Mouse (Mus musculus) small intestine, adult 2 months (tissue): ENCODE results near the gene Clic1. TPM values are rescaled to one million over a fixed set of nuclear protein-coding genes. Genes with fewer than 3 reads are reported as not detected.
A peak's percentile ranks its signal among the peaks of the same experiment; 100 is the strongest.
"Not testable (repeated sequence)": the region's sequence is repeated elsewhere in the genome, so short reads cannot be mapped to it uniquely, and the experiment has no call there.

Experiments used
- H3K27ac ChIP-seq: fragments of 200-500 bp; 2 replicates; pipeline ENCODE4 v1.5.1; 2012; ENCODE audit warnings: low read depth, low read length, control low read depth, inconsistent platforms; ENCODE audit not compliant: insufficient read depth
- H3K27me3 ChIP-seq: fragments of 200-500 bp; 2 replicates; pipeline ENCODE4 v1.6.1; 2012; ENCODE audit warnings: mild to moderate bottlenecking, moderate library complexity, low read length, inconsistent platforms; ENCODE audit not compliant: control insufficient read depth, insufficient read depth
- H3K36me3 ChIP-seq: fragments of 200-500 bp; 2 replicates; pipeline ENCODE4 v1.6.1; 2012; ENCODE audit warnings: mild to moderate bottlenecking, low read length, control low read depth, inconsistent platforms; ENCODE audit not compliant: control insufficient read depth, insufficient read depth
- H3K4me1 ChIP-seq: fragments of 200-500 bp; 2 replicates; pipeline ENCODE4 v1.6.1; 2012; ENCODE audit warnings: low read length, inconsistent platforms, mixed read lengths; ENCODE audit not compliant: control insufficient read depth, insufficient read depth, insufficient read length
- H3K4me3 ChIP-seq: fragments of 200-500 bp; 2 replicates; pipeline ENCODE4 v1.5.1; 2012; ENCODE audit warnings: low read depth, mild to moderate bottlenecking, control low read depth, inconsistent platforms, low read length, moderate library complexity
- CTCF ChIP-seq: fragments of 200-500 bp; IDR thresholded peaks from 2 replicates; pipeline ENCODE4 v1.5.1; 2012; ENCODE audit warnings: low read depth, mild to moderate bottlenecking, control low read depth, inconsistent platforms, low read length, moderate library complexity, mixed read lengths; ENCODE audit not compliant: insufficient replicate concordance, insufficient read length; ENCODE audit errors: extremely low read depth
- POLR2A ChIP-seq: fragments of 200-500 bp; IDR thresholded peaks from 2 replicates; pipeline ENCODE4 v1.6.1; 2012; ENCODE audit warnings: low read depth, mild to moderate bottlenecking, control low read depth, inconsistent platforms, low read length, moderate library complexity
- WGBS: fragments of 180-500 bp; shearing (Covaris S2); methylation state at CpG from one replicate; pipeline ENCODE4 v1.1.7; 2018; 5-methylcytosine and 5-hydroxymethylcytosine counted together
- polyA plus RNA-seq: library from polyadenylated mRNA; depleted of rRNA; stranded (reverse); fragments of >200 nt; gene quantifications from 2 replicates; pipeline ENCODE4 v1.2.3, GENCODE M21; 2012

Clic1 gene
- polyA plus RNA-seq, 1 experiment, result 219 TPM

DNA sequence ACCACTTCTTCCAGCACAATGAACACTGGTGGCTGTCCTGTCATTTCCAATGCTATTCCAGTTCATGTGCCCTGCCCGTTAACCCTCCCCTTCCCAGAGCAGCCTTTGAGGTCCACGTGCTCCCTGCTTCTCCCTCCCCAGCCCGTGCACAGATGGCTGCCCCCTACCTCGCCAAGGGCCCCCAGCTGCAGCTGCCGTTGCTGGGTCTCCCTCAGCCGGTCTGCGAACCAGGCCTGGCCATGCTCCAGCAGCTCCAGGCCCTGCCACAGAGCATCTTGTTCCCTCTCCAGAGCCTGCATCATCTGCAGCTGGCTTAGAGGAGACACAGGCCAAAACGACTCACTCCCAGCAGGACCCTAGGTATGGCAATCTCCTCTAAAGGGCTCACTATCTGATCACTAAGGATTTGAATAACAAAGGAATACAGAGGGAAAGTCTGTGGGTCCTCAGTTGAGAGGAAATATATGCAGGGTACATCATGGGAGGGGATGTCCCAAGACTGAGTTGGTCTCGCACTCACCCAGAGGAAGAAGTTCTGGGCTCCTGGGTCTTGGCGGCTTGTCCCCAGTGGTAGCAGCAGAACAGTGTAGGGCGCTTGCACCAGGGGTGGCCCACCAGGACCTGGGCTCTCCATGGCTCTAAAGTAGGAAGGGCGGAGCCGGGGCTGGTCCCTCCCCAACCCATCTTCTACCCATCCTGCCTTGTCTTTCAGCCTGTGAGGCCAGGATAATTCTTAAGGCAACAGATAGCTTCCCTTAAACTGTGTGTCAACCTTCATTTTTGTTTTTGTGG is 22.3 kb upstream of the Clic1 start, which contains the start of gene Sapcd1:
Gene Sapcd1 (minus strand): TSS at position 740 of the 792 bp plus-strand sequence.
- H3K36me3 ChIP-seq, result no peaks in the 10 kb centered on the region
- H3K27ac ChIP-seq, result no peak within 1 kb of the TSS
- H3K27me3 ChIP-seq, result no peaks in the 10 kb centered on the region
- no peak within 1 kb of the TSS for H3K4me3 ChIP-seq
- WGBS, result 64% methylated on average over 13 of the region's 13 CpGs
- no peak for TF ChIP-seq CTCF
- TF ChIP-seq POLR2A, result no peak
- H3K4me1 ChIP-seq, result peaks cover 21% of the 10 kb centered on the region

DNA sequence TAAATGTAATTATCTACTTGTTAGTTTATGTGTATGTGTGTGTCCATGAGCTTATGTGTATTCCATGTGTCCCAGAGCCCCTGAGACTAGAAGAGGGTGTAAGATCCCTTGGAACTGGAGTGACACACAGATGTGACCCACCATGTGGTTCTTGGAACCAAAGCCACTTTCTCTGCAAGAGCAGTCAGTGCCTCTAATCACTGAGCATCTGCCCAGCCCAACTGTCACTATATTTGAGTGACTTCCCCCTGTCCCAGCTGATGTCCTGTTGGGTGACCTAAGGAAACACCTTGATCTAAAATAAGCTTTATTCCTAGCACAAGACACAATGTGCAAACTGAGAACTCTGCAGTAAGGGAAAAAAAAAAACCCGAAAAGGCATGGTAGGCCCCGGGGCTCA is 21.5 kb upstream of the Clic1 start:
- 65% methylated on average over 2 of the region's 2 CpGs for WGBS

DNA sequence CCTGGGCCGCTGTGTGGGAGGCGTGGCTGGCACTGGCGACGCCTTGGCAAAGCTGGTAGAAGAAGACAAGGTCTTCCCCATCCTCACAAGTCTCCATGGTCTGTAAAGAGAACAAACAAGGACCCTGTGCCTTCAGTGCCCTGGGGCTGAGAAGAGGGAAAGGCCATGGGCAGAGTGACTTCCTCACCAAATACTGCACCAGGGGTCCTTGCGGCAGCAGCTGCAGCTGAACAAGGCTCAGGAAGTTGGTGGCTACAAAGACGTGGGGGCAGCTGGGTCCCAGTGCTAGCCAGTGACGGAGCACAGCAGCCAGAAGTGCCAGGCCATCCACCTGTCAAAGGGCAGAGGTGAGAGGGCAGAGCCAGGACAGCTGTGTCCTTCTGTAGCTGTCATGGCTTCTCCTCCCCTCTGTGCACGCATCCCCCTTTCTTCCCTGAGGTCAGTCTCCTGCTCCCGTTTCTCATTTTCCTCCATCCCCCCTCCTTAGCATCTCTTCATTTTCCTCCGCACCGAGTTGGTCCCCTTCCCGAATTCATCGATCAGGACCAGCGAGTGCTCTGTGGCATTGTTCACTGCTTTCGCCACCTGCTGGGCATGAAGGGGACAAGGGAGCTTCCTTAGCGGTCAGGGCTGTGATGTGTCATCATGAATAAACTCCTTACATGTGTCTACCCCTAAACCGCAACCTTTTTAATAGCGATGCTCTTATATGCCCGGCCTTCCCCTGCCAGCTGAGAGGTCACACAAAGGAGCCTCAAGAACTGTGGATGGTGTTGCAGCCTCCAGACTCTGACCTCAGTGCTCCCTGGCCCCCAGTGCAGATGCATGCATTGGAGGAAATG is 19.9 kb upstream of the Clic1 start:
- TF ChIP-seq POLR2A (no peak), CTCF (peak; percentile 55; the same call in 1 of the 2 replicates)
- Histone ChIP-seq H3K4me3 (no peak overlapping the region), H3K4me1 (peaks cover 2% of the 10 kb centered on the region; the same call in 1 of the 2 replicates), H3K36me3 (no peaks in the 10 kb centered on the region), H3K27me3 (no peaks in the 10 kb centered on the region), H3K27ac (no peak overlapping the region)
- 42% methylated on average over 19 of the region's 19 CpGs for WGBS

More for the DNA sequence above, 21.5 kb upstream of the Clic1 start:
- no peaks in the 10 kb centered on the region for H3K27me3 ChIP-seq
- H3K4me1 ChIP-seq, result peaks cover 15% of the 10 kb centered on the region
- no peak overlapping the region for H3K4me3 ChIP-seq
- H3K36me3 ChIP-seq, result no peaks in the 10 kb centered on the region
- TF ChIP-seq POLR2A, result no peak
- no peak overlapping the region for H3K27ac ChIP-seq

DNA sequence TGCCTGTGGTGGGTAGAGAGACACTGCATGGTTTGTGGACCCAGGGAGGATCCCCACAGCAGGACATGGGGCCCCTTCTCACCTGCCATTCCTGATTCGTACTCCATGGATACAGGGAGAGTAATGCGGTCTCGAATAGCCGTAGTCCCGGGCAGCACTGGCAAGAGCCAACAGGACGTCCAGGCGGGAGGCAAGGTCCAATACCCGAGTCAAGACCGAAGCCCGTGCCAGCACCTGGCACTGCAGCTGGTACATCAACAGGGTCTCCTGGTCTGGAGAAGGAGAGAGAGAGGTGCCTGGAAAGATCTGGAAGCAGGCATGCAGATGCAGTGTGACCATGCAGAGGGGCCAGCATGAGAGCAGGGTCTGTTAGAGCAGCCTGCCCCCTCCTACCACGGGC is 18.5 kb upstream of the Clic1 start:
- TF ChIP-seq POLR2A, result no peak
- no peak for TF ChIP-seq CTCF
- Histone ChIP-seq H3K36me3 (no peaks in the 10 kb centered on the region), H3K27ac (no peak overlapping the region), H3K27me3 (no peaks in the 10 kb centered on the region), H3K4me3 (no peak overlapping the region), H3K4me1 (no peaks in the 10 kb centered on the region; the same call in 1 of the 2 replicates)
- 82% methylated on average over 11 of the region's 11 CpGs for WGBS

DNA sequence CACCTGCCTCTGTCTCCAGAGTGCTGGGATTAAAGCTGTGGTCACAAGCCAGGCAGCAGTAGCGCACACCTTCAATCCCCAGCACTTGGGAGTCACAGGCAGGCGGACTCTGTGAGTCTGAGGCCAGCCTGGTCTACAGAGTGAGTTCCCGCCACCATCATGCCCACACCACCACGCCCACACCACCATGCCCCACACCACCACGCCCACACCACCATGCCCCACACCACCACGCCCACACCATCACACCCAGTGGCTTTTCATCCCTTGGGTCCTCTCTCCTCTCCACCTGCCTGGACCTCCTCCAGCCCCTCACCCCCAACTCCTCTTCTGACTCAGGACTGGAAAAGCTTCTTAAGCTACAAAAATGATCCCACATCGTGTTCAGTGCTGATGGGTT is 17.9 kb upstream of the Clic1 start:
- WGBS, result 57% methylated on average over 5 of the region's 7 CpGs
- H3K4me3 ChIP-seq, result no peak overlapping the region
- H3K36me3 ChIP-seq, result no peaks in the 10 kb centered on the region
- H3K27ac ChIP-seq, result no peak overlapping the region
- no peaks in the 10 kb centered on the region for H3K27me3 ChIP-seq
- TF ChIP-seq POLR2A, result no peak
- no peaks in the 10 kb centered on the region; the same call in 1 of the 2 replicates for H3K4me1 ChIP-seq

DNA sequence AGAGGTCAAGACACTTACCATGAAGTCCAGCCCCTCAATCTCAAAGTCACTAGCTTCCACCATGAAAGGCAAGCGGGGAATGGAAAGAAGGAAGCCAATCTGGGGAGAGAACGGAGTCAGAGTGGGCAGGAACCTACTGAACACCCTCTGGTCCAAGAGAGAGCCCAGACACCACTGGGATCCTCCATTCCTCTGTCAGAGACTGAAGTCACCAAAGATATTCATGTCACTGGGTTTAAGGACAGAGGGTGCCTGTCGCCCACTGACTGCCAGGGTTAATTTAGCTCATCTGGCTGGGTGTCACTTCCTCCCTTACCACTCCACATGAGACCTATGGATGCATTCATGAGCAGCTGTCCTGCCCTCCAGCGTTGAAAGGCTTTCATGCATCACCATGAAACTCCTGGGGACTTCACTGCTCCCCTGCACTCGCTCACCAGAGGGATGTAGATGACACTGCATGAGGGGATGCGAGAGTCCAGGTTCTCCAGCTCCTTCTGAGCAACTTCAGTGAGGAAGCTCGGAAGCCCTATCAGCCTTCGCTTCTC is 17.4 kb upstream of the Clic1 start:
- TF ChIP-seq POLR2A, result no peak
- TF ChIP-seq CTCF, result no peak
- Histone ChIP-seq H3K36me3 (no peaks in the 10 kb centered on the region), H3K4me3 (no peak overlapping the region), H3K27ac (no peak overlapping the region), H3K27me3 (no peaks in the 10 kb centered on the region), H3K4me1 (no peaks in the 10 kb centered on the region; the same call in 1 of the 2 replicates)
- 71% methylated on average over 8 of the region's 8 CpGs for WGBS

DNA sequence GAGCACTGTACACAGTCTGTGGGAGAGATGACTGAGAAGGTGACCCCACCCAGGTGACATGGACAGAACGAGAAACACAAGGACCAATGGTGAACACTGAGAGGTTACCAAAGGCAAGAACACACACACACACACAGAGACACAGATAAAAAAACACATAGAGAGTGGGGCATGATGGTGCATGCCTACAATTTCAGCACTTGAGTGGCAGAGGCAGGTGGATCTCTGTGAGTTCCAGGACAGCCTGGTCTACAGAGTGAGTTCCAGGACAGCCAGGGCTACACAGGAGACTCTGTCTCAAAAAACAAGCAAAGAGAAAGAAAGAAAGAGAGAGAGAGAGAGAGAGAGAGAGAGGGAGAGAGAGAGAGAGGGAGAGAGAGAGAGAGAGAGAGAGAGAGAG is 16.1 kb upstream of the Clic1 start:
- H3K36me3 ChIP-seq, H3K4me3 ChIP-seq, H3K27ac ChIP-seq, H3K27me3 ChIP-seq, H3K4me1 ChIP-seq: not testable (repeated sequence)
- WGBS, result 60% methylated on average over 1 of the region's 1 CpGs
